Mouse (Mus musculus) CD4-positive helper T cell, adult 2 months (primary cell): ENCODE measurements at regions not wholly inside any gene's neighbourhood (a gene's known extent, or its start where the extent isn't known, plus 50 kb on each side); places are given as distances from the start of the nearest gene placed in this dataset.

Experiments used
- DNase-seq: peaks from one replicate; pipeline ENCODE4 v3.0.0-alpha.2; 2012; ENCODE audit warnings: low read depth, missing footprints, low spot score

- DNase-seq = no peak
These were observed 231.9 kb downstream of the Ttc32 start for GRCm38 (mm10) chr12:9261662-9262061.

GRCm38 (mm10) chr12:9266221-9266620 is 236.4 kb downstream of the Ttc32 start:
- DNase-seq = no peak

- no peak for DNase-seq
These were observed 241.7 kb downstream of the Ttc32 start for GRCm38 (mm10) chr12:9271484-9271883.

GRCm38 (mm10) chr12:9274181-9274580 is 244.4 kb downstream of the Ttc32 start:
- no peak for DNase-seq

GRCm38 (mm10) chr12:9275697-9276096 is 245.9 kb downstream of the Ttc32 start:
- DNase-seq = no peak

GRCm38 (mm10) chr12:9278735-9279134 is 248.9 kb downstream of the Ttc32 start:
- no peak for DNase-seq

GRCm38 (mm10) chr12:9279893-9280605 is 250.3 kb downstream of the Ttc32 start:
- DNase-seq = no peak

- DNase-seq = no peak
These were observed 257.5 kb downstream of the Ttc32 start for GRCm38 (mm10) chr12:9287271-9287670.

GRCm38 (mm10) chr12:9292656-9293055 is 262.9 kb downstream of the Ttc32 start:
- DNase-seq = no peak

- DNase-seq = no peak
These were observed 265.4 kb downstream of the Ttc32 start for GRCm38 (mm10) chr12:9295211-9295610.

GRCm38 (mm10) chr12:9298848-9299655 is 269.3 kb downstream of the Ttc32 start:
- DNase-seq = no peak

GRCm38 (mm10) chr12:9304146-9304545 is 265.8 kb upstream of the Osr1 start:
- no peak for DNase-seq

GRCm38 (mm10) chr12:9337891-9338672 is 231.8 kb upstream of the Osr1 start:
- DNase-seq = no peak

GRCm38 (mm10) chr12:9338801-9339231 is 231.1 kb upstream of the Osr1 start:
- DNase-seq = no peak

- no peak for DNase-seq
These were observed 229.1 kb upstream of the Osr1 start for GRCm38 (mm10) chr12:9340769-9341168.

- no peak for DNase-seq
These were observed 224.6 kb upstream of the Osr1 start for GRCm38 (mm10) chr12:9345359-9345758.

- no peak for DNase-seq
These were observed 214.4 kb upstream of the Osr1 start for GRCm38 (mm10) chr12:9355512-9355911.

GRCm38 (mm10) chr12:9357856-9358255 is 212.1 kb upstream of the Osr1 start:
- no peak for DNase-seq

GRCm38 (mm10) chr12:9358872-9359271 is 211.0 kb upstream of the Osr1 start:
- no peak for DNase-seq

GRCm38 (mm10) chr12:9365931-9366330 is 204.0 kb upstream of the Osr1 start:
- DNase-seq = no peak

GRCm38 (mm10) chr12:9368682-9369081 is 201.2 kb upstream of the Osr1 start:
- DNase-seq = no peak

- no peak for DNase-seq
These were observed 168.0 kb upstream of the Osr1 start for GRCm38 (mm10) chr12:9401956-9402355.
